Mouse (Mus musculus) neural tube, embryonic 10.5 days (tissue): ENCODE results near the gene Tenm3.

Experiments
- DNase-seq: peaks from one replicate; pipeline ENCODE4 v3.0.0-alpha.2; 2017; ENCODE audit warnings: low spot score; ENCODE audit errors: extremely low spot score

Gene Tenm3

DNA sequence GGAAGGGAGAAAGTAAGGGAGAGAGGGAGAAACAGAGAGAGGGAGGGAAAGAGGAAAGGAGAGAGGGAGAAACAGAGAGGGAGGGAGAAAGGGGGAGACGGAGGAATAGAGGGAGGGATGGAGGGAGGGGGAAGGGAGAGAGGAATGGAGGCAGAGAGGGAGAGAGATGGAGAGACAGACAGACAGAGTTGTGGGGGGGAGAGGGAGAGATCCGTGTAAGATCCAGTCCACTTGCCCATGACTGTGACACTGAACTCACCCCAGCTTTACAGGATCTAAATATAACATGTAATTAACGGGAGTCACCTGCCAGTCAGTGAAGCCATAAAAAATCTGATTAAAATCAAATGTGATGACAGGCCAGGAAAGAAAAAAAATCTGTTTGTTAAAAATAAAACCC is 172.9 kb downstream of the Tenm3 start:
- DNase-seq, result no peak

DNA sequence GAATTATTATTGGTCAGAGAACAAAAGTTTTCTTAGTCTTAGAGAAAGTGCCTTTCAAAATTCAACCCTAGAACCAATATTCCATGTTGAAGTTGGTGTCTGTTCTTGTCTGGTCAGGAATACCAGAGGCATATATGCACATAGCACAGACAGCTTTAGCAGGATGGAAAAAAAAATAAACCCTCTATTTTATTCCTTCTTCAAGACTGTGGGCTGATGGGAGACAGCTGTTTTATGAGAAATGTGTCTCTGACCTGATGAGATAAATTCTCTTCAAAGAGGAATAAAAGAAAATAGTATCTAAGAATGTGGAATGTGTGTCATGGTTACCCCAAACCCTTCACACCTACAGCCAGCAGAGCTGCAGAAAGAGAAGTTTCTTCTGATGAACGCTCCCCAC is 173.4 kb downstream of the Tenm3 start:
- DNase-seq, result no peak

DNA sequence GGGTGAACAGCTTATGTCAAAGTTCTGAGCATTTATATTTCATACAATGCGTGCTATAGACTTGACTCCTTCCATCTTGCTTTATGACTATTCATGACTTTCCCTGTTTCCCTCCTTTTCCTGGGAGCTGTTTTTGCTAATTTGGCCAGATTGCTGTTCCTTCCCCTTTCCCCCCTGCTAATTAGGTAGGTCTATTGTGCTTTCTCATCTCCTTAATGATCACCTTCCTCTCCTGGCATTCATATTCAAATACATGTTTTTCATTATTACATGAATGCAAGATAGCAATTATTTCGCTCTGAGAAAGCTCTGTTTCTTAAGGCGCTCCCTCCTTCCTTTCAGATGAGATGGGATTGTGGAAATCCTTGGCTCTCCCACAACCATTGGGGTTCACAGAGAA is 178.6 kb downstream of the Tenm3 start:
- DNase-seq, result no peak

DNA sequence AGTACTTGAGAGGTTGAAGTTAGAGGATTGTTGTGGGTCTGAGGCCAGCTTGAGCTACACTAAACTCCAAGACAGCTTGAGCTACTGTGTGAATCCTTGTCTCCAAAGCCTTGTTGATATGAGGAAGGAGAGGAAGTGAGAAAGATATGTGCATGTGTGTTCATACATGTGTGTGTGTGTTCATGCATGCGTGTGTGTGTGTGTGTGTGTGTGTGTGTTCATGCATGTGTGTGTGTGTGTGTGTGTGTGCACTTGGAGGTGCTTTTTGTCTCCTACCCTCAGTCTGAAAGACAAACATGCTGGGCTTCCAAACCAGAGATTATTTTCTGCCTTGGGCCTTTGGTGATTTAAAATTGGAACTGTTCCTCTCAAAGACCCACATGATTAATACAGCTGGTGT is 184.5 kb downstream of the Tenm3 start:
- DNase-seq, result no peak

DNA sequence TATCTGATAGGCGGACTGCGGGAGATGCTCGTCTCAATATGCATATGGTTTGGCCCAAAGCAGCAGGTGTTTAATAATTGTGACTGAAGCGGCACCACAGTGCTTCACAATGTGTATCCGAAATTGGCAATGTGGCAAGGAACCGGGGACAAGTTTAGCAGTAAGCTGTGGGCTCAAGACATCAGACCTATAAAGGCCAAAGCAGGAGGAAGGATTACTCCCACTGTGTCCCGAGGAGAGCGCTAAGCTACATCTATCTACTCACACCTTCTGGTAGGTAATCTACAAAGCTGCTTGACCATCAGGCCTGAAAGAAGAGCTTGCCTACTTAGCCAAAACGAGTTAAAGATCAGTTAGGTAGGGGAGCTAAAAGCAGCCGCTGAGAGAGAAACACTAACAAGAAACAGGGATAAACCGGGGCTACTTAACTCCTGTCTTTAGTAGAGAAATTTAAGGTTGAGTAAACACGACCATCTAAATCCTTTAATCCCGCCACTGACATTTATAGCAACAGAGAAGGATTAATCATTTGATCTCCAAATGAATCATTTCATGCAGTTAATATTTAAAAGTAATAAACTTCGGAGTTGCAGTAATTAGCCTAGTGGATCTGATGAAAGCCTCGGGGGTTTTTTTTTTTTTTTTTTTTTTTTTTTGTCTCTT is 188.2 kb downstream of the Tenm3 start:
- no peak for DNase-seq

DNA sequence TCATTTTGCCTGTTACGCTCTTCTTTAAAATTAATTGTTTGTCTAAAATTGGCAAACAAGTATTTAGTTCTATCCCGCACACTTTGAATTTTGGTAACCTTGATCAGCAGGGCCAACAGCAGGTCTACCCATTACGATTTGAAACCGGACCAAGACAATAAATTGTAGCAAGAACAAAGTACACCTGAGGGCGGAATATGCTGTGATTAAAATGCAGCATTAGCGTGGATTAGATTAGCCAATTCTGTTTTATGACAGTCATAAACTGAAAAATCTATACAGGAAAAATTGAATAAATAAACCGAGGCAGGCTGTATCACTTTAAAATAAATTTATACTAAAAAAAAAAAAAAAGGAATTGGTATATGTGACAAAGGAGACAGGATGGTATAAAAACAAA is 193.9 kb downstream of the Tenm3 start:
- no peak for DNase-seq

DNA sequence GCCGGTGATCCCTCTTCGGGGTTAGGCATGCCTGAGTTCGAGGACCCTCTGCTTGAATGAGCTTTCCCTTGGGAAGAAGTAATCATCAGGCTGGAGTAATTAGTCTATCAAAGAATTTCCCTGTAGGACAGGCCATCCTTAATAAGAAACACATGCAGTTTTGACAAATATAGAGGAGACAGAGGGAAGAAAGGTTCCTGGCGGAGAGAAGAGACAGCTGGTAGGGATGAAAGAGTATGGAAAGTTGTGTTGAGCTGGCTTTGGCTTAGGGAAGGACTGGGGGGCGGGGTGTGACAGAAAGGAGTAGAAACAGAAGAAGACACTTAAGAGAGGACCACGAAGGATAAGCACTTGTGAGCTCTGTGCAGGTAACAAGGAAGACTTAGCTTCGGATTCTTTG is 194.3 kb downstream of the Tenm3 start:
- DNase-seq, result no peak

DNA sequence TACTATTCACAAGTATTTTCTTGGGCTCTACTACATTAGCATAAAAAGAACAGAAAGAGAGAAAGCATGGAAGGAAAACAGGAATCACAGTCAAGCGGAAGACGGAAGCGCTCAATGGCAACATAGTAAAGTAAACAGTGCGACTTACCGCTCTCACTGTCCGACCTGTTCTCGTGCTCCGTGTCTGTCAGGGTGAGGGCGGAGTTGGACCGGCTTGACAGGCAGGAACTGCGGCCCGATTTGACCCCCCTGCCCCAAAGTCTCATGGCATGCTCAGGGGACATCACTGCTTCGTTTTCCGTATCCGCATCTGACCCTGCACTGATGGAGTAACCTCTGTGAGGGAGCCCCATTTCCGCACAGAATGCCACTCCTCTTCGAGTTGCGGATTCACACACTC is 197.6 kb downstream of the Tenm3 start:
- no peak for DNase-seq

DNA sequence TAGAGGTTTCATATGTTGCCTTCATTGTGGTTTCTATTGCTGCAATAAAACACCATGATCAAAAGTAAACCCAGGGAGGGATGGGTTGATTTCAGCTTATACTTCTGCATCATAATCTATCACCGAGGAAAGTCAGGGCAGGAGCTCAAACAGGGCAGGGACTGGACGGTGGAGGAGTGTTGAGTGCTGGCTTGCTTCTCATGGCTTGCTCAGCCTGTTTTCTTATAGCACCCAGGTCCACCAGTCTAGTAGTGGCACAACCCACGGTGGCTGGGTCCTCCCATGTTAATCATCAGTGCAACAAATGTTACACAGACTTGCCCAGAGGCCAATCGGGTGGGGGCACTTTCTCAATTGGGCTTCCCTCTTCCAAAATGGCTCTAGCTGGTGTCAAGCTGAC is 205.6 kb downstream of the Tenm3 start:
- DNase-seq, result no peak

DNA sequence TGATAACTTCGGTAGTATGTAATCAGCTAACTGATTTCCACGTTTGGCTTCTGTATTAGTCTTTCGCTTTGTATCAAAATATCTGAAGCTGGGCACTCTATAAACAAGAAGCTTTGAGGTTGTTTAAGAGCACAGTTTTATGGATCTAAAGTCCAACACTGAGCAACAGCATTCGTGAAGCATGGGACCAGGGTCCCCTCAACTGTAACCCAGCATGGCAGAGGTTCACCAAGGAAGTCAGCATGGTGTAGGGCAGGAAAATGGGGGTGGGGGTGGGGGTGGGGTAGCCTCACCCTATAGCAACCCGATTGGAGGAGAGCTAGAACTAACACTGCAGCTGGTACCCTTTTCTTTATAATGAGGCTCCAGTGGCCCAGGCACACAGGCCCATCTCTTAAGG is 206.8 kb downstream of the Tenm3 start:
- DNase-seq, result no peak

DNA sequence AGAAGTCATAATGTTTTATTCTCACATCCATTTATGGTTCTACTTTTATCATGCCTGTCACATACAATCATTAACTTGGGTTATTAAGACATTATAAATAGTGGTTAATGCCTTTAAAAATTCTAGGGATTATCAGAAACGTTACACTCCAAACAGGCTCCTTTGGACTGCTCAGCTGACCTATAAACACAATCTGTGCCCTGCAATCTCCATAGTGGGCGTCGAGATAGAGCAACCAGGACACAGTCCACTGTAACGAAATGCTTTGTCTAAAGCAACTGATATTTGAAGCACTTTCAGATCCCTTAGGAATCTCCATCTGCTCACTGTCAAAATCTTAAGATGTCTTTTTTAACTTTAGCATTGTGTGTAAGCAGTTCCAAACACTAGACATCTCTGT is 207.9 kb downstream of the Tenm3 start:
- DNase-seq, result no peak

DNA sequence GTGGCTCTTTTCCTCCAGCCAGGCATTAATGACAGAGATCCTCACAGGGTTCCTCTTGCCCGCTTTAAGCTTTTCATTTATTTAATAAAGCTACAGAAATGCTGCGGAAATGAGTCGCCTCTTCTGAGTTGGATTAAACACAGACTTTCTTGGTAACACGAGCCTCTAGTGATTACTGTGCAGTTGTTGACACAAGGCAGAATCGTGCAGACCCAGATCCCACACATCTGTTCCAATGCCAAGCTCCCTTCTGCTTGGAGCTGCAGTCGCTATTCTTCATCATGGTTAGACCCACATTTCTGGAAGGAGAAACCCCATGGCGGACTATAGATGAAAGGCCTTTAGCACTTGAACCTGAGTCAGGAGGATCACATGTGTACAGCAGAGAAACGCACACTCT is 210.3 kb downstream of the Tenm3 start:
- no peak for DNase-seq

DNA sequence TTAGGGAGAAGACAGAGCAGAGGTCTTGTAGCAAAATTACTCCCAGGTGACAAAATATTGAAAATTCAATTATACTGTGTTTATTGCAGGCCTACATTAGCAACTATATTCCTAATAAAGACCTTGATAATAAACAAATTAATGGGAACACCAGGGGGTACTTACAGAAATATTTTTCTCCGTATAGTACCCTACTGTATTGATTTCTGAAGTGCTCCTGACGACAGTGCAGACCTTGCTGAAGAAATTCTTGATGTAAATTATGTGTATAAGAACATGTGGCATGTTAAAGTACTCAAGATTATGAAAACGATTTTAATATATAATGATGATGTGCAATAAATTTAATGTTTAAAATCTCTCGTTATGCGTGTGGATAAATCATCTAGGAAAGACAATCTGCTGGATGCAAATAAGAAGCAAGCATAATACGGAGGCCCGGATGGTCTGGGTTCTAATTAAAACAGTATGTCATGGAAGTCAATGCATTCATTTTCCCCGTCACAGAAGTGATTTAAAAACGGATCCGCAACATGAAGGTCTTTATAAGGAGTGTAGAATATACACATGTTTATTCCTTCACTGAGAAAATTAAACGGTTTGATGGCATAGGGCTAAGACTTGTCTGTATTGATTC is 221.1 kb downstream of the Tenm3 start:
- no peak for DNase-seq

DNA sequence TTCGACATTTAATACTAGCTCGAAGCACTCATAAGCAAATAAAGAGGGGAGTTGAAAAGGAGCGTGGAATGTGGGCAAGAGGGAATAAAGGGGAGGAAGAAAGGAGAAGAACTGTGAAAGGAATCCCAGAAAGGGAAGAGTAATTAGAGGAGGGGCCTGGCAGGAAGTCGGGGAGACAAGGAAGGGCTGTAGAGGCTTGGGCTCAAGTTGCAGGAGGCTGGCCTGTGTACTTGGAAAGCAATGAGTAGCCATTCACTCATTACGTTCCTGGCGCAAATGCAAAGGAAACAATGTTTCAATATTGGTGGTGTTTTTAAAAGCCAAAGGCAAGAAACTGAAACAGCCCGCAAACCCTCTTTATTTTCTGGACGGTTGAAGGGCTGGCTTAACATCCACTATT is 228.7 kb downstream of the Tenm3 start:
- no peak for DNase-seq

DNA sequence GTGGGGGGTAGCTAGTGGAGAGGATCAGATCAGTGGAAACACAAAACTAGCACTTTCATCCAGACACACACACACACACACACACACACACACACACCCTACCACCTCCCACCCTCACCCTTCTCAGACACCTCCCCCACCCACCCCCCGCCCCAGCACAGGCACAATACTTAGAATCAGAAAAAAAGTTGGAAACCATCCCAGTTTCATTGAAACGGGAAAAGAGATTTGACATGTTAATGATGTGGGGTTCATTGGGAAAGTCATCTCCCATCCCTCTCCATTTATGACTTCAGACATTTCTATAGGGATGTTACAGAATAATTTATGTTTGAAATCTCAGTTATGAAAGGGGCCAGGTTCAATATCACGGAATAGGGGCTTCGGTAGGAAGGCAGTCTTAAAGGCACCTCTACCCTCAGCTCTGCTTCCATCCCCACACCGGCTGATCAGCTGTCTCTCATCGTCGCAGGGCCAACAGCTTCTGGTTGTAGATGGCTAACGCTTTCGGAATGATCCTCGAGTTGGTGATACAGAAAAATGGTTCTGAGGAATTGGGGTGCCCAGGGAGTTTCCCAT is 231.7 kb downstream of the Tenm3 start:
- DNase-seq, result no peak

DNA sequence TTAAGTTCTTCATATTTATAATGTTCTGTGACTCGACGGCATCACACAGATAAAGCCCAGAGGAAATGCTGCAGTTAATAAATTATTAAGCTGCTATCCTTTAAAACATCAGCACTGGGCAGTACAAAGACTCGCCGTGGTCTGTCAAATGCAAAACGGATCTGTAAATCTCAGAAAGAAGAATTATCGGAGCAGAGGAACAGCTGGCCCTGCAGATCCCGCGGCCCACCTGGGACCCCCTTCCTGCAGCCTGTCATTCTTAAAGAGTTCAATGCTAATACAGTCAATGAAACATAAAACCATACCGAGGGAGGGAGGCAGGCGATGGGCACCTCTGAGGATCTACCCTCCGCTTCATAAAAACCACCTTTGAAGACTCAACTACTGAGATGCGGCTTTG is 232.6 kb downstream of the Tenm3 start:
- DNase-seq, result no peak

DNA sequence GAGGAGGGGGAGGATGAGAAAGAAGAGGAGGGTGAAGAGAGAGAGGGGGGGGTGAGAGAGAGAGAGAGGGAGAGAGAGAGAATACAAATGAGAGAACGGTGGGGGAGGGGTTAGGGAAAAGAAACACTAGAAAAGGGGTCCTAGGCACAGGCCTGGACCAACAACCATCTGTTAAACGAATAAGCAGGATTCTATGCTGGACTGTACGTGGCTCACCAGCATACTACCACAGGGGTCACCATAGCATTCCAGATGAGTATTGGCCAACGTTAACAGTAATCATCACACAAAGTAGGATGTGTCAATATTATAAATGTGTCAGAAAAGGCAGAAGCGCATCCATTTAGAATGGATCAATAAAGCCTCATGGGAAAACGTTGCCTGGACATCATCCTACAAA is 233.4 kb downstream of the Tenm3 start:
- no peak for DNase-seq

DNA sequence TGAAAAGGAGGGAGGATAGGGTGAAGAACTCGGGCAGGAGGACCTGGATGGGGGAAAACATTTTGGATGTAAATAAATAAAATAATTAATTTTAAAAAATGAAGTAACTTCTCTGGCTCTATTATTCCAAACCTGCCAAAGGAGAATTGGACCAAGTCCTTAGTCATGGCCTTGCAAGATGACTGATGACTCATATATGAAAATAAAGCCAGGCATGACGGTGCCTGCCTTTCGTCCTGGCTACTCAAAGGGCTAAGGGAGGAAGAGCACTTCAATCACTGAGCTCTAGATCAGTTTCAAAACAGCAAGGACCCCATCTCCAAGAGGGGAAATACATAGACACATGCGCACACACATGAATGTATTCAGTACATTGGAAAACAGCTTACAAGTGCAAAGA is 234.1 kb downstream of the Tenm3 start:
- DNase-seq, result no peak

DNA sequence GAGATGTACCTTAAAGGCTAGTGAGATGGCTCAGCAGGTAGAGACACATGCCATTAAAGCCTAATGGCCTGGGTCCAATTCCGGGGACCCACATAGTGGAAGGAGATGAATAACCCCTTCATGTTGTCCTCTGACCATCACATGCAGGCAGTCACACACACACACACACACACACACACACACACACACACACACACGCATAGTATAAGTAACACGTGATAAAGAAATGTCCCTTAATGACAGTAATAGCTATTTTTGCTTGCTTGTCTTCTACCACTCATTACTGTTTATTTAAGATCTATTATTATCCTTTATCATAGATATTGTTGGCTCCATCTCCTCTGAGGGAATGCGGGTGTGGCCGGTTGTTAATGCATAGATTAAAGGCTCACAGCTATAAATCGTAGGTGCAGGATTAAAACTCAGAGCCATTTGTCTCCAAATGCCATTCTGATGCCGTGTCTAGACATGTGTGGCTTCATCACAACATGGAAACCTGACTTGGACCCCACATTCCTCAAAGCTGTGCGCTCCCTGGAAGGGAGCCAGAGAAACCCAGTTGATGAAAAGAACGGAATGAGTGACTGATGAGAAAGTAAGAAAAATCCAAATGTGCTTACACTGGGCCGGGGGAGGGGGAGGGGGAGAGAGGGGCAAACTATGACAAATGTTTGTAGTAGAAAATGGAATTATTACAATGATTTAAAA is 239.4 kb downstream of the Tenm3 start:
- no peak for DNase-seq

DNA sequence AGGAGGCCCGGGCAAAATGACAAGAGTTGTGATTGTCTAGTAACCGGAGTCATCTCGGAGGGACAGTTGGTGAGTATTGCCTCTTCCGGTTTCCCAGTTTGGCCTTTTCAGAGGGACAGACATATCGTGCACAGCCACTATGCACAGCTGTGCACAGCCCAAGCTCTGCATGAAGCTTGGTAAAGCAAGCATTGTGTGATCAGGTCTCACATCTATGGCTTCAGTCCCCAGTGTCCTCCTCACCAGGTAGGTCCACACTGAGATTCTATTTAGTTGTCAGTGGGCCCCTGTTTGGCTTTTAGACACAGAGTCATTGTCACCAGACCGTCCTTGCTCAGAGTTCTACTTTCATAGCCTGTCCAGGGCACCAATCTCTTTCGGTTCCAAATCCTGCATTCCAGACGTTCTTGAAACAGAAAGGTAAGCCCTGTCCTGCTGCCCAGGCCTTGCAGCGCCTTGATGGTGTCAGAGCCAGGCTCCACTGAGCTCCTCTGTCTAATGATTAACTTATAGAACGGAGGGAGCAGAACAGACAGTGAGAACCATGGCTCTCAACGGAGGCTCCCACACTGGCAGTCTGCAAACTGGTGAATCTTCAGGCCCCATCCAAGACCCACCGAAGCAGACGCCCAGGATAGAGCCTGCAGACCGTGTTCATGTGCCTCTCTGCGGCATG is 240.4 kb downstream of the Tenm3 start:
- no peak for DNase-seq

DNA sequence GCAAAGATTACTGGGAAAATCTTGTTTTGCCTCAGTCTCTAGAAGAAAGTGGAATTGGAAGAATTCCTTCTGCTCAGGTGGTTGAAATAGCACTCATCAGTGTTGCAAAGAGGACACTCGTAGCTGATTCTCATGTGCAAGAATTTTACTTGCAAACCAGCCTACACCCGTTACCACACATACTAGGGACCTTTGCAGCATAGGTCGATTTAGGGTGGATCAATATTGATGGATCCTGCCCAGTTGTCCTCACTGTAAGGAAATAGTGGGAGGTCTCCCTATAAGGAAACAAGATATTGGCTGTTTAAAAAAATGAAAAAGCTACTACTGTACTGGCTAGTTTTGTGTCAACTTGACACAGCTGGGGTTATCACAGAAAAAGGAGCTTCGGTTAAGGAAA is 242.1 kb downstream of the Tenm3 start:
- no peak for DNase-seq

DNA sequence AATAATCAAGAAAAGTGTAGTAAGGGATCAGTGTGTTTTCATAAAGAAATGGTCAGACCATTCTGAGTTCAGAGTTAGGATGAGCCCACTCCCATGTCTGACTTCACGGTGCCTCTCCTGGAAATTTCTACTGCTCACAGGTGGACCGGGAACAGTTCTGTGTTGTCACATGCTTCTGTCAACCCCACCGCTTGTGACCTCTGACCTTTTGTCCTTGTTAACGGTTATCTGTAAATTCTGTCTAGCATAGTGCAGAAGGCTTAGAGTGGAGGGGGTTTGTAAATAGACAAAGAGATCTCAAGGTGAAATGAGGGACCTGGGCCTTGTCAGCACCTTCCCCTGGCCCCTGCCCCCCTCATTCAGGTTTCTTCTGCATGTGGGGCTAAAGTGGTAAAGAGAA is 244.7 kb downstream of the Tenm3 start:
- no peak for DNase-seq
